Mouse (Mus musculus): ENCODE results near the gene Tanc1.

DNA sequence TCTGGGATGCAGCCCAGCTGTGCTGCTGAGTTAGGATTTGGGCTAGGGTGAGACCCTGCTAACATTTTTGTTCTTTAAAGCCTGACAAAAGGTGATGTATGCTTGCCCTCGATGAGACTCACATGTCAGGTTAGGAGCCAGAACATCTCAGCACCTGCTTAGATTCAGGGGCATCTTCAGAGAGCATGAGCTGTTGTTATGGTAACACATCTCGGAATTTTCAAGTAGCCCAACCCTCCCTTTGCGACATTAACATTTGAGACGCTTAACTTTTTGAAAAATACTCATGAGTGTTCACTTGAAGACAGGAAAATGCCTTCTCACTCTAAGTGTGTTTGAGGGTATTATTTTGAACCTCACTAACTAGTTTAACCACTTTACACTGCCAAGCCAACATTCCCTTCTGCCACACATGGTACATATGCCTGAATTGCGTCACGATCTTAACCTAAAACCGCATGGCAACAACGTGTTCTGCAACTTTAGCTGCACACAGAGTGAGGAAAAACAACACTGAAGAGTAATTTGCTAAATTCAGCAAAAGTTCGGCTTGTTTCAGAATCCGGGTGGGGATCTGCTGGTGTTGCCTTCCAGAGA lies 67.7 kb downstream of the Tanc1 start:
- no peak for TF ChIP-seq CTCF (IDR thresholded peaks at IDR 0.05)
- no peak for TF ChIP-seq POLR2A (IDR thresholded peaks at IDR 0.05; ENCODE audit: insufficient read depth, low read depth, low read length)
- no peak for TF ChIP-seq EP300 (IDR thresholded peaks at IDR 0.05; ENCODE audit: insufficient read depth, low read depth, low read length)
